Mouse (Mus musculus) forebrain, embryonic 15.5 days (tissue): ENCODE results near the gene Ly6g5c. TPM values are rescaled to one million over a fixed set of nuclear protein-coding genes. Genes with fewer than 3 reads are reported as not detected.
A peak's percentile ranks its signal among the peaks of the same experiment; 100 is the strongest.

Source experiments
- ATAC-seq: fragments of 200-750 bp; cut with Nextera tagmentation; replicated peaks from 2 replicates; pipeline ENCODE4 v1.8.0; 2017; ENCODE audit warnings: mild to moderate bottlenecking, moderate TSS enrichment, moderate library complexity
- H3K27ac ChIP-seq: fragments of 300-500 bp; sonication (generic); replicated peaks from 2 replicates; pipeline ENCODE4 v1.5.1; 2015; ENCODE audit warnings: mild to moderate bottlenecking, inconsistent platforms
- H3K27me3 ChIP-seq: fragments of 300-500 bp; sonication (generic); 2 replicates; pipeline ENCODE4 v1.6.1; 2015; ENCODE audit warnings: inconsistent platforms
- H3K36me3 ChIP-seq: fragments of 300-500 bp; sonication (generic); 2 replicates; pipeline ENCODE4 v1.6.1; 2015; ENCODE audit warnings: mild to moderate bottlenecking, inconsistent platforms
- H3K4me1 ChIP-seq: fragments of 300-500 bp; sonication (generic); 2 replicates; pipeline ENCODE4 v1.6.1; 2015; ENCODE audit warnings: inconsistent platforms
- H3K4me2 ChIP-seq: fragments of 300-500 bp; sonication (generic); replicated peaks from 2 replicates; pipeline ENCODE4 v1.6.1; 2015; ENCODE audit warnings: mild to moderate bottlenecking, inconsistent platforms
- H3K4me3 ChIP-seq: fragments of 300-500 bp; sonication (generic); 2 replicates; pipeline ENCODE4 v1.5.1; 2015; ENCODE audit warnings: mild to moderate bottlenecking, inconsistent platforms
- H3K9ac ChIP-seq: fragments of 300-500 bp; sonication (generic); replicated peaks from 2 replicates; pipeline ENCODE4 v1.6.1; 2015; ENCODE audit warnings: mild to moderate bottlenecking, inconsistent platforms
- H3K9me3 ChIP-seq: fragments of 300-500 bp; sonication (generic); 2 replicates; pipeline ENCODE4 v1.6.1; 2016; ENCODE audit warnings: inconsistent platforms
- WGBS: fragments of 180-500 bp; shearing (Covaris S2); methylation state at CpG from one replicate; pipeline ENCODE4 v1.1.7; 2015; ENCODE audit warnings: mixed read lengths; 5-methylcytosine and 5-hydroxymethylcytosine counted together
- polyA plus RNA-seq: library from polyadenylated mRNA; unstranded; fragments of >200 nt; fragmentation: Nextera tagmentation; extraction: Ambion mirVana; gene quantifications from 2 replicates; pipeline ENCODE4 v1.2.1, GENCODE M21; 2015

The Ly6g5c gene
- polyA plus RNA-seq, 1 experiment from 2014 or later, result not detected

DNA sequence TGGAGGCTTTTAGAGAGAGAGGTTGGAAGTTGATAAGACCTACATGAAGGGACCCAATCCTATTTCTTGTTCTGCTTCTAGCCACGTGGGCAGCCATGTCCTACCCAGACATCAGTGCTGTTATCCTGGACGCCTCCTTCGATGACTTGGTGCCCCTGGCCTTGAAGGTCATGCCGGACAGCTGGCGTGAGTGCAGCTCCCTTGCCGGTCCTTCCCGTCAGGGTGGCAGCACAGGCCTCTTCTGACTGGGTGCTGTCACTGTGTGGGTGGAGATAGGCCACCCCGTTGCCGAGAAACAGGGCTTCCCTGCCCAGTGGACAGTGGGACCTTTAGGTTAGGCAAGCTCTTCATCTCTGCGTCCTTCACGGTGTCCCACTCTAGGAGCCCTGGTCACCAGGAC lies 6.9 kb upstream of the Ly6g5c start:
- Histone ChIP-seq H3K4me2 (no peak overlapping the region), H3K36me3 (peaks cover 71% of the 10 kb centered on the region), H3K4me3 (no peak overlapping the region), H3K9ac (no peak overlapping the region), H3K27ac (no peak overlapping the region), H3K27me3 (no peaks in the 10 kb centered on the region), H3K4me1 (peaks cover 4% of the 10 kb centered on the region), H3K9me3 (no peaks in the 10 kb centered on the region)
- 93% methylated on average over 11 of the region's 11 CpGs for WGBS
- no peak for ATAC-seq

DNA sequence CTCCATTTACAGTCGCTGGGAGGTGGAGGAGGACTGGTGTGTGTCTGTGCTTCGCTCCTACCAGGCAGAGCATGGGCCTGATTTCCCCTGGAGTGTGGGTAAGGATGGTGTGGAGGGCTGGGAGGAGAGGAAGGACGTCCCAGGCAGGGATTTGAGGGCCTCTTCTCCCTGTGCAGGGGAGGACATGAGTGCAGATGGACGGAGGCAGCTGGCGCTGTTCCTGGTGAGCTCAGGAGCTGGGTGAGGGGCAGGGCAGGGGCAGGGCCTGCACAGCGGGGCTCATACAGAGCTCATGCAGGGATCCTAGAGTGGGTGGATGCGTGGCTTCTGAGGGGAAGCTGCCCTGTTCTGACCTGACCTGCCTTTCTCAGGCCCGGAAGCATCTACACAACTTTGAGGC lies 5.8 kb upstream of the Ly6g5c start:
- no peak overlapping the region for H3K9ac ChIP-seq
- peaks cover 59% of the 10 kb centered on the region for H3K36me3 ChIP-seq
- no peak overlapping the region for H3K27ac ChIP-seq
- ATAC-seq, result no peak
- no peaks in the 10 kb centered on the region for H3K27me3 ChIP-seq
- WGBS, result 76% methylated on average over 7 of the region's 8 CpGs
- no peak overlapping the region for H3K4me2 ChIP-seq
- H3K4me3 ChIP-seq, result no peak overlapping the region
- H3K4me1 ChIP-seq, result peaks cover 6% of the 10 kb centered on the region
- H3K9me3 ChIP-seq, result no peaks in the 10 kb centered on the region

DNA sequence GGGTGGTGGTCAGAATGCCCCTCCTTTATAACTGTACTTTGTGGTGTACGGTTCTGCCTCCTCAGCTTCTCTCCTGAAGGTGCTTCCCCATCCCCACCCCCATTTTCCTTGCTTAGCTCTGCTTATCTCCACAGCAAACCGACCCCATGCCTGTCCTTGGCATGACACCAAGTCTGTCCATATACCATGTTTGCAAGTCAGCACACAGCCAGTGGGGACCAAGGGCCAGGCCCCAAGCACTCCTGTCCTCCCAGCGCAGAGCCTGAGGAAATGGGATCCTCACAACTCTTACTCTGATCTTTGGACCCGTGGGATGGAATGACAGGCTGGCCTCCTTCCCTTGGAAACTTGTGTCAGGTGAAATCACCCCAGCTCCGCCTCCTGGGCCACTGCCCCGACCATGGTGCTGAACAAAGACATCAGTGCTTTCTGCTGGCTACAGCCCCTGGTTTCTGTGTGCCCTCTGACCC lies 4.8 kb upstream of the Ly6g5c start:
- no peak for ATAC-seq
- H3K36me3 ChIP-seq, result peaks cover 51% of the 10 kb centered on the region
- H3K4me2 ChIP-seq, result no peak overlapping the region
- 75% methylated on average over 6 of the region's 6 CpGs for WGBS
- H3K27me3 ChIP-seq, result no peaks in the 10 kb centered on the region
- H3K9ac ChIP-seq, result no peak overlapping the region
- H3K4me1 ChIP-seq, result peaks cover 6% of the 10 kb centered on the region
- H3K9me3 ChIP-seq, result no peaks in the 10 kb centered on the region
- no peak overlapping the region for H3K27ac ChIP-seq
- H3K4me3 ChIP-seq, result no peak overlapping the region

DNA sequence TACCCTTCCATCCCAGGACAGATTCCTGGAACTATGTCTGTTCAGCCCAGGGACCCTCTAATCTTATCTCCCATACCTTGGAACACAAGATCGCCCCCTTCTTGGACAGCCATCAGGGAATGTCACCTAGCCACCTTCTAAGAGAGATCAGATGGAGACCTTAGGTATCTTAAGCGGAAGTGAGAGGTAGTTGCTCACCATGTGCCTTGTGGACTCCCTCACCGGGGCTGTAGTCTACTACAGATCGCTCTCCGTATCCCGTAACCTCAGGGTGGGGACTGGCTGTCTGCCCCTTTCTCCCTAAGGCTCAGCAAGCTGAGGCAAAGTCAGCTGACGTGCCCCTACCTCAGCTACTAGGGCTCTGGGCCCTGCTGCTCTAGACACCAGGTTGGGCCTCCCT lies 4.0 kb upstream of the Ly6g5c start:
- no peaks in the 10 kb centered on the region for H3K27me3 ChIP-seq
- peaks cover 6% of the 10 kb centered on the region for H3K4me1 ChIP-seq
- H3K9ac ChIP-seq, result no peak overlapping the region
- H3K36me3 ChIP-seq, result peaks cover 45% of the 10 kb centered on the region
- H3K9me3 ChIP-seq, result no peaks in the 10 kb centered on the region
- no peak overlapping the region for H3K4me2 ChIP-seq
- 96% methylated on average over 7 of the region's 7 CpGs for WGBS
- no peak overlapping the region for H3K27ac ChIP-seq
- no peak overlapping the region for H3K4me3 ChIP-seq
- no peak for ATAC-seq

DNA sequence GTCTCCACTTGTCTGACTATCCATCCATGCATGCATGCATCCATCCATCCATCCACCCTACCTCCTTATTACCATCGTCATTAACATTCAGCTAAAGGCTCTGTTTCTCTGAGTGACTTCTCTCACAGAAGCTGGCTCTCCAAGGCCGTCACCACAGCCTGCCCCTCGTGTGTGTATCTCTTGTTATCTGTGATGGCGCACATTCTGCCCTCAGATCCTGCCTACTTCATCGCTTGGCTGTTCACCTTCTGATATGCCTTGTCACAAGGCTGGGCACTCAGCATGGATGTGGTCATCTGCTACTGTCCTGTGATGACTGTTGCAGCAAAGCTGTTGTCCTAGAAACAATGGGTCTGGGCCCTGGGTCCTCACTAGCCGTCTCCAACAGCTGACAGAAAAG lies 3.3 kb upstream of the Ly6g5c start:
- Histone ChIP-seq H3K9me3 (no peaks in the 10 kb centered on the region), H3K36me3 (peaks cover 38% of the 10 kb centered on the region), H3K4me2 (no peak overlapping the region), H3K27me3 (no peaks in the 10 kb centered on the region), H3K4me1 (peaks cover 6% of the 10 kb centered on the region), H3K27ac (no peak overlapping the region), H3K9ac (no peak overlapping the region), H3K4me3 (no peak overlapping the region)
- 70% methylated on average over 6 of the region's 6 CpGs for WGBS
- no peak for ATAC-seq

DNA sequence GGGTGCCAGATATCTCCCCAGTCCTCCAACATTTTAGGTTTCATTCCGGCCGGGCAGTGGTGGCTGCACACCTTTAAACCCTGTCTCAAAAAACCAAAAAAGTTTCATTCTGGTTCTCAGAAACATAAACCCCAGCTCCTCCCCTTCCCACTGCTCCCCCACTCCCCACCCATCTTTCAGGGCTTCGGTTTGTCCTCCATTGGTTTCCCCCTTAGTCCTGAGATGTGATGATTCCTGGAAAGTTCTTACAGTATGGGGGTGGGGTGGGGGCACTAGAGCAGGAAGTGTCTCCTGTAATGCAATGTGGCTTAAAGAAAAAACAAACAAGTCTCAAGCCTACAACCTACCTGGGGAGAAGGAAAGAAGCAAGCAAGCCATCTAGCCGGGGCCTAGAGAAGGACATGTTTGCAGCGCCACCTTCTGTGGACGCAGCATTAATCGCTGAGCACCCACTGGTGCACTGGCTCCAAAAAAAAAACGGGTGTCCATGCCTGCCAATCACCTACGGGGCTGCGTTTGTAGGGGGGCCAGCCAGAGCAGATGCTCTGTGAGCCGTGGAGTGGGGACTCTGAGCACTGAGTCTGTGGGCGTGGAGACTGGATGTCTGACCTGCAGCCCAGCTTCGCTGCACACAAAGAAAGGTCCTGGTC lies 2.2 kb upstream of the Ly6g5c start:
- peaks cover 27% of the 10 kb centered on the region for H3K36me3 ChIP-seq
- peak; percentile 51 for ATAC-seq
- H3K27ac ChIP-seq, result no peak overlapping the region; the same call in 1 of the 2 replicates
- no peaks in the 10 kb centered on the region for H3K27me3 ChIP-seq
- H3K4me2 ChIP-seq, result peak overlapping the region; percentile 31
- H3K4me3 ChIP-seq, result no peak overlapping the region
- H3K9ac ChIP-seq, result no peak overlapping the region; the same call in 1 of the 2 replicates
- WGBS, result 21% methylated on average over 13 of the region's 13 CpGs
- peaks cover 6% of the 10 kb centered on the region for H3K4me1 ChIP-seq
- no peaks in the 10 kb centered on the region for H3K9me3 ChIP-seq

DNA sequence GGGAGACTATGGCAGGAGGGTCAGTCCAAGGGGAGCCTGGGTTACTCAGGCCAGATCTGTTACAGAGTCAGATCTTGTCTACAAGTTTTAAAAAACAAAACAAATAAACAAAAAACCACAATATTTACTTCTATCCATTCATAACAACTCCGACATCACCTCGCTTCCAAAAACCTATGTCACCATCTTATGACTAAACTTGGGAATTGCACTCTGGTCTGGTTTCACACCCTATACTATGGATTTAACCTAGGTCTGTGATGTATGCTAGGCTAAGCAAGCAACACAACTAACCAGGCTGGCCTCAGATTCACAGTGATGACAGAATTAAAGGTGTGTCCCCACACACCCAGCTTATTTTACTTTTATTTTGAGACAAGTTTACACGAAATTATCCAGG lies 1.6 kb upstream of the Ly6g5c start:
- Histone ChIP-seq H3K4me2 (peak overlapping the region; percentile 31; the same call in 1 of the 2 replicates), H3K9ac (no peak overlapping the region), H3K27me3 (no peaks in the 10 kb centered on the region), H3K27ac (no peak overlapping the region; the same call in 1 of the 2 replicates), H3K4me3 (no peak overlapping the region), H3K4me1 (peaks cover 6% of the 10 kb centered on the region), H3K9me3 (no peaks in the 10 kb centered on the region), H3K36me3 (peaks cover 20% of the 10 kb centered on the region)
- ATAC-seq, result no peak
- 59% methylated on average over 3 of the region's 3 CpGs for WGBS

DNA sequence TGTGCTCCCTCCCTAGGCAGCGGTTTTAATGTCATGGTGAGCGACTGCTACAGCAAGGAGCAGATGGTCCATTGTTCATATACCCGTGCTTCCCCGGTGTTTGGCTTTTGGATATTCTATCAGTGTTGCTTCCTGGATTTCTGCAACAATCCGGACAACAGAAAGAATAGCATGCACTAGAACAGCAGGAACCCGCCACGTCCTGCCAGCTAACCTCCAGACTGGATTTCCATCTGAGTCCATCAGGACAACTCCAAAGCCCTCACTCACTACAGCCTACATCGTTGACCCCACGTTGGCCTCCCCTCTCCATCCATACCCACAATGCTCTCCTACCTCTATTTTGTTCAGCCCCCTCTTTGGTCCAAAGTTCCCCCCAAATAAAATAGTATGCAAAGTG lies 3.7 kb downstream of the Ly6g5c start:
- Histone ChIP-seq H3K27ac (no peak overlapping the region), H3K36me3 (peaks cover 28% of the 10 kb centered on the region), H3K4me2 (no peak overlapping the region), H3K9me3 (no peaks in the 10 kb centered on the region), H3K27me3 (no peaks in the 10 kb centered on the region), H3K9ac (no peak overlapping the region), H3K4me3 (no peak overlapping the region), H3K4me1 (no peaks in the 10 kb centered on the region)
- 74% methylated on average over 9 of the region's 9 CpGs for WGBS
- ATAC-seq, result no peak

DNA sequence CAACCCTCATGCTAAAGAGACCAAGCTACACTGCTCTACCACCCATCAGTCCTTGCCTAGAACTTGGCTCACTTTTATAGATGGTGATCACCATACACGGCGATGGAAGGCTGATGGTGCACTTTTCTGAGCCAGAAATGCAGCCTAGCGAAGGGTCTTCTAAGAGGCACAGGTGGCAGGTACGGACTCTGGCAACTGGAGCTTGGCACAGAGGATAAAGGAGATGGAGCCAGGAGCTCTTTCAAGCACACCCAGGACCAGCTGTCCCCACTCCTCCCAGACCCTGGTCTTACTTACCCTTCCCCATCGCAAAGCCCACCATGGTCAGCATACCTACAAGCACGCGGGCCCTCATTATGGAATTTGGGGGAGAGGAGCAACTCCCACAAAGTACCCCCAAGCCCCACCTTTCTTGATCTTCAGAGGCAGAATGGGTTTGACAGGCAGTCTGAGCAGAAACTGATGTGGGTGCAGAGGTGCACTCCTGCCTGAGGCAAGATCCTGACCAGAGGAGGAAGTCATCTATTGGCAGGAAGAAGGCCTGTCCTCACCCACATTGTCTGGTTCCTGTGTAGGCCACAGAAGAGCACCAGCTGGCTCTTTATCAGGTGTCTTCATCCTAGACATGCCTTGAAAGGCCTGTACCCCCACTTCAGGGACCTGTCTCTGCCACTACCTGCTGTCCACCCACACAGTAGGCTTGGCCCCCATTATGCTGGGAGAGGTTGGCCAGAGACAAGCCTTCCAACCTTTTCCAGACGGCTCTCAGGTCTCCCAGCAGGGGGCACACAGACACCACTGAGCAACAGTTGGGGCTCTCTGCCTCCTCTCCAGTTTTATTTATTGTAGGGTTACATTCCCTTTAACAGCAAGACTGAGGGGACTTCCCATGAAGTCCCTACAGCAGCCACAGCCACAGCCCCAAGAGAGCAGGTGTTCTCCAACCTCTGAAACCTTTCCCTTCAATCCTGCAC lies 7.3 kb downstream of the Ly6g5c start, which contains the start of gene Ly6g5b:
Ly6g5b (minus strand) TSS at position 383 of the 974 bp plus-strand sequence.
- no peak for ATAC-seq
- H3K9ac ChIP-seq, result no peak within 1 kb of the TSS
- H3K9me3 ChIP-seq, result no peaks in the 10 kb centered on the region
- H3K4me2 ChIP-seq, result no peak within 1 kb of the TSS
- H3K4me3 ChIP-seq, result no peak within 1 kb of the TSS
- H3K36me3 ChIP-seq, result peaks cover 46% of the 10 kb centered on the region
- no peaks in the 10 kb centered on the region for H3K27me3 ChIP-seq
- H3K4me1 ChIP-seq, result peaks cover 8% of the 10 kb centered on the region
- no peak within 1 kb of the TSS for H3K27ac ChIP-seq
- 81% methylated on average over 8 of the region's 8 CpGs for WGBS

DNA sequence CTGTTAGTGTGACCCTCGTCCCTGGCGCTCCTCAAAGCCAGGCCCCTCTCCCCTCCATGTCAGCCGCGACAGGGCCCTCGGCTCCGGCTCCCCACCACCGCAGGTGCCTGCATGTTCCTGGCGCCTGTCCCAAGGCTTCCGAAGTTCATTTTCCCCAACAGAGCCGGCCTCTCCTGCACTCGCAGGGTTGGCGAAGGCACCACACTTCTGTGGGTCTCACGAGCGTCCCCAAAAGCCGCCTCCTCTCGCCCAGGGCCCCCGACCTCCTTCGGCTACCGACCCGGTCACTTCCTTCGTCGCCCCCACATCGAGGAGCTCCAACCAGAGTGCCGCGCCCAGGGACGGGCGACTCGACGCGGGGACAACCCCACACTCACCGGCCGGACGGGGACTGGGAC lies 12.7 kb downstream of the Ly6g5c start:
- WGBS, result under 1% methylated on average over 33 of the region's 33 CpGs
- H3K36me3 ChIP-seq, result peaks cover 42% of the 10 kb centered on the region
- H3K9ac ChIP-seq, result peak overlapping the region; percentile 98
- peak overlapping the region; percentile 74 for H3K27ac ChIP-seq
- no peaks in the 10 kb centered on the region for H3K27me3 ChIP-seq
- H3K4me1 ChIP-seq, result peaks cover 30% of the 10 kb centered on the region
- no peaks in the 10 kb centered on the region for H3K9me3 ChIP-seq
- peak overlapping the region; percentile 94 for H3K4me3 ChIP-seq
- ATAC-seq, result no peak
- peak overlapping the region; percentile 93 for H3K4me2 ChIP-seq

DNA sequence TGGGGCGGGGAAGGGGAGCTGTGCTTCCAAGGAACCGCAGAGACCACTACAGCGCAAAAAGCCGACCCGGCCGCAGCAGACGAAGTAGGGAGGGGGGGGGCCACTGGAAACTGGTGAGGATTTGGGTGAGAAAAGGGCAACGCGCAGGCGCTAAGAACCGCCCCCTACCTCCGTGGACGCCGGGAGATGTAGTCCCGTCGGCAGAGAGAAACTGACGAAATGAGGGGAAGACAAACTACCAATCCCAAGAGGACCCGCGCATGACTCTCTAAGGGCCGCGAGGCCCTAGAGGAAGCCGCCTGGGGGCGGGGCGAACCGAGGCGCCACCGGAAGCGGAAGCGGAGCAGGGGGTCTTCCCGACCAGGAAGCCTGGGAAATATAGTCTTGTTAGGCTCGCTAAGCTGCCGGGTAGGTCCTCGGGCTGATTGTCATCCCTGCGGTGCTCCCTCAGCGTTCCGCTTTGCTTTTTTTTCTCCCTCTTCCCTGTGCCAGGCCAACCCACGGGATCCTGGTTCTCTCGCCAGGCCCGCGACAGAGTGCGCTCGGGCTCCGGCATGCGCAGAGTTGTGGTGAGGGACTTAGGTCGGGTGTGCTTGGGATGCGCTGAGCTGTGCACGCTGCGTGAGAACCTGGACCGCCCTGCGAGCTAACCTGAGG lies 13.2 kb downstream of the Ly6g5c start, which contains the start of gene Gpank1:
Gpank1 (plus strand) TSS at position 313 of the 657 bp plus-strand sequence.
- Histone ChIP-seq H3K4me2 (peak within 1 kb of the TSS; percentile 93), H3K9ac (peak within 1 kb of the TSS; percentile 98), H3K4me3 (peak within 1 kb of the TSS; percentile 94), H3K27me3 (no peaks in the 10 kb centered on the region), H3K36me3 (peaks cover 36% of the 10 kb centered on the region), H3K4me1 (peaks cover 34% of the 10 kb centered on the region), H3K9me3 (no peaks in the 10 kb centered on the region), H3K27ac (peak within 1 kb of the TSS; percentile 94)
- WGBS, result under 1% methylated on average over 50 of the region's 50 CpGs
- peak; percentile 96 for ATAC-seq
